Mouse (Mus musculus) liver, adult 2 months (tissue): ENCODE measurements around the gene Nkx1-2.

Experiments used
- CTCF ChIP-seq: fragments of 200-500 bp; IDR thresholded peaks from 2 replicates; pipeline ENCODE4 v1.5.1; 2011; ENCODE audit warnings: low read depth, low read length, control low read depth
- POLR2A ChIP-seq: fragments of 200-500 bp; IDR thresholded peaks from 2 replicates; pipeline ENCODE4 v1.6.1; 2011; ENCODE audit warnings: low read length, control low read depth; ENCODE audit not compliant: insufficient read depth; ENCODE audit errors: extremely low read depth

DNA sequence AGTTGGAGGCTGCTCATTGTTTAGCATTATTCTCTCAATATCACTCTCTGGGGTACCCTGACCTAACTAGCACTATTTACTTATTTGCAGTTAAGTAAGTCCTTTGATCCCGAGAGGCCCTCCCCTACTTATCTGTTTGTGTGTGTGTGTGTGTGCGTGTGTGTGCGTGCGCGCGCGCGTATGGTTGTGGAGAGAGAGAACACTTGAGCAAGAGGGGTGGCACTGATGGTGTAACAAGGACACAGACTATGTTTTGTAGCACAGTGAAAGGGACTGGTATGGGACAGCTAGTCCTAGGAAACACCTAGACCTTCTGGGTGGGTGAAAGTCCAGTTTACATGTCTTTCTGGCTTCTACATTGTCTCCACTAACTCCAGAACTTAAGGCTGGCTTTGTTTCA is 12.1 kb upstream of the Nkx1-2 start:
- TF ChIP-seq POLR2A = no peak
- TF ChIP-seq CTCF = no peak
